Mouse (Mus musculus): ENCODE data around the gene Daam1.

- TF ChIP-seq CTCF (IDR thresholded peaks at IDR 0.05; ENCODE audit: extremely low read depth, insufficient read depth, low read length) = no peak
- TF ChIP-seq POLR2A (IDR thresholded peaks at IDR 0.05; ENCODE audit: extremely low read depth, insufficient read depth, low read length) = no peak
These were observed 208.6 kb downstream of the Daam1 start for GRCm38 (mm10) chr12:72039501-72039900.

All from cortical plate, adult 2 months (tissue).